Mouse (Mus musculus): ENCODE measurements around the gene Cd47. TPM values are rescaled to one million over a fixed set of nuclear protein-coding genes. Genes with fewer than 3 reads are reported as not detected.
A peak's percentile ranks its signal among the peaks of the same experiment; 100 is the strongest.

Cd47 gene
- polyA plus RNA-seq, 1 experiment from 2014 or later = 95.1 TPM

DNA sequence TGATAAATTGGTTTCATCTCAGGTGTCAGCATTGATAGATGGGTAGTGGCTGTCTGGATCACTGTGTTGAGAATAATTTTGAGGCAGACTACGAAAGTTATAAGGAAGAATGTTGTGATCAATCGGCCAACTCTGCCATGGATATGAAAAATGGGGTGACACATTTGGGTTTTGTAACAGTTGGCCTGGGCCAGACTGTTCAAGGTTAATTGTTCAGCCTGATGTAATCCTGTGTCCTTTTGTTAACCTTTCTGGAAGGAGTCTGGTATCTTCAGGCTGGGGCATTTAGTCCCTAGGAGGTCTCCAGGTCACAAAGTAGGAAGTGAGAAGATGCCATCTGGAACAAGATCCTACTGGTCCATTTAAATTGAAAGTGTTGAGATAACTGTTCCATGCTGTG lies 4.1 kb upstream of the Cd47 start:
- Histone ChIP-seq H3K4me2 (replicated peaks) (no peak overlapping the region), H3K4me3 (no peak overlapping the region), H3K27ac (no peak overlapping the region), H3K4me1 (peaks cover 9% of the 10 kb centered on the region; the same call in 1 of the 2 replicates), H3K9ac (no peak overlapping the region), H3K27me3 (no peaks in the 10 kb centered on the region), H3K9me3 (replicated peaks) (no peaks in the 10 kb centered on the region), H3K36me3 (no peaks in the 10 kb centered on the region)
- ATAC-seq (ENCODE audit: low FRiP score) = no peak
- 80% methylated on average over 2 of the region's 2 CpGs for WGBS

DNA sequence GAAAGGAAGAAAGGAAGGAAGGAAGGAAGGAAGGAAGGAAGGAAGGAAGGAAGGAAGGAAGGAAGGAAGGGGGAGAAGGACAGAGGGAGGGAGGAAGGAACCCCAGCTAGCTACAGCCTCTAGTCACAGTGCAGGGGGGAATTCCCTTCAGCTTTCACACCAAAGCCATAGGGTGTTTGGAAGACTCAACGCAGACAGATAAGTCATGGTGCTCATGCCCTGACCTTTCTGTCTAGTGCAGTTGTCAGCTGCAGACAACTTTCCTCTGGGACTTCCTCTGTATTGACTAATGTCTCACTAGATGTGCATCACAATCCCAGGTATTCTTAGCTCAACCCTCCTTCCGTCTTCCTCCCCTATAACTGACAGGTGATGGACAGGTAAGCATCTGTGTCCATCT lies 3.4 kb upstream of the Cd47 start:
- no peaks in the 10 kb centered on the region for H3K36me3 ChIP-seq
- peaks cover 11% of the 10 kb centered on the region; the same call in 1 of the 2 replicates for H3K4me1 ChIP-seq
- no peak for ATAC-seq (ENCODE audit: low FRiP score)
- H3K4me2 ChIP-seq (replicated peaks) = no peak overlapping the region
- no peak overlapping the region for H3K4me3 ChIP-seq
- H3K27ac ChIP-seq = no peak overlapping the region
- WGBS = 87% methylated on average over 2 of the region's 2 CpGs
- no peaks in the 10 kb centered on the region for H3K27me3 ChIP-seq
- no peak overlapping the region for H3K9ac ChIP-seq
- H3K9me3 ChIP-seq (replicated peaks) = no peaks in the 10 kb centered on the region

DNA sequence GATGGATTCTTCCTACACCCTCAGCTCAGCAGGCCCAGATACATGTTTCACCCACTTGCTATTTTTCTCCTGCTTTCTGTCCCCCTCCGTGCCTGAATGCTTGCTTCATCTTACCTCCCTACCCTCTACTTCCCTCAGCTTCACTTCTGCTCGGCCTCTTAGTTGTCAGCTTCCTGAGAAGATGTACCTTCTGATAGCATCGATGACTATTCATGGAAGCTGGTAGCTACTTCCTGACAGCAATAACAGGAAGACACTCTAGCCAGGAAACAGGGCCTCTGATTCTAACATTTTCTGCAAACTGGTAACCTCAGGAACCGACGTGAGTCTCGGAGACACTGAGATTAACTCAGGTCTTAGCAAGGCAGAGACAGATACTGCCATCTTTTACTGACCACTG lies 1.5 kb upstream of the Cd47 start:
- Histone ChIP-seq H3K4me1 (peaks cover 16% of the 10 kb centered on the region), H3K9ac (no peak overlapping the region), H3K36me3 (no peaks in the 10 kb centered on the region), H3K4me3 (no peak overlapping the region), H3K4me2 (replicated peaks) (no peak overlapping the region), H3K9me3 (replicated peaks) (no peaks in the 10 kb centered on the region), H3K27ac (no peak overlapping the region), H3K27me3 (no peaks in the 10 kb centered on the region)
- no peak for ATAC-seq (ENCODE audit: low FRiP score)
- 89% methylated on average over 6 of the region's 6 CpGs for WGBS

DNA sequence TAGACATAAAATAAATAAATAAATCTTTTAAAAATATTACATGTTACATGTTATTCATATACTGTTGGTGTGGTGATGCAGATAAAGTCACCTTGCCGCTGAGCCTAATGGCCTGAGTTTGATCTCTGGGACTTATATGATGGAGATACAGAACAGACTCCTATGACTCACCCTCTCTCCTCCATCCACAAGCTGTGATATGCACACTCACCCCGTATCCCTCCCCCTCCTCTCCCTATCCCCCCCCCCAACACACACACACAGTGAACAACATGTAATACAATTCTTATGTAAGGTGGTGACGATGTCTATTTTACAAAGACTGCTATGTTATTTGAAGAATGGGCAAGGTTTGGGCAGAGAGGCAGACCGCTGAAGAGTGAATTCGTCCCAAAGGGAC lies 663 bp downstream of the Cd47 start:
- Histone ChIP-seq H3K4me1 (peaks cover 24% of the 10 kb centered on the region), H3K36me3 (no peaks in the 10 kb centered on the region), H3K9me3 (replicated peaks) (no peaks in the 10 kb centered on the region), H3K4me3 (no peak overlapping the region), H3K27me3 (no peaks in the 10 kb centered on the region), H3K27ac (no peak overlapping the region), H3K4me2 (replicated peaks) (no peak overlapping the region), H3K9ac (no peak overlapping the region)
- ATAC-seq (ENCODE audit: low FRiP score) = no peak
- 82% methylated on average over 5 of the region's 5 CpGs for WGBS

DNA sequence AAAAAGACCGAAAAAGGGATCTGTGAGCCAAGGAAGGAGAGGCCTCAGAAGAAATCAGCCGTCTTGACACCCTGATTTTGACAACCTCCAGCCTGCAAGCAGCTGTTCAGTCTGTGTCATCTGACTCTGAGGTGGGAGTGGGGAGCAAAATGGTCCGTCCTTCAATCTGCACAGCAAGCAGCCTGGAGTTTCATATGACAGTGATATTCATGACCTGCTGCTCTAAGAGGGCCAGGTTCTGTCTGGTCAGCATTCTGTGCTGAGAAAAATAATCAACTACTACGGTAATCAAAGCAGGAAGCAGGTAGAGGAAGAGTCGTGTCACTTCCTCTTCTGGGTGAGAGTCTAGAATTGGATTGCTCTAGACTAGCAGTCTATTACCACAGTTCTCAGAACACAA lies 1.1 kb downstream of the Cd47 start:
- no peak overlapping the region for H3K9ac ChIP-seq
- WGBS = 59% methylated on average over 5 of the region's 5 CpGs
- no peaks in the 10 kb centered on the region for H3K36me3 ChIP-seq
- no peak overlapping the region for H3K27ac ChIP-seq
- no peak overlapping the region for H3K4me3 ChIP-seq
- H3K4me2 ChIP-seq (replicated peaks) = no peak overlapping the region
- ATAC-seq (ENCODE audit: low FRiP score) = no peak
- peaks cover 24% of the 10 kb centered on the region for H3K4me1 ChIP-seq
- no peaks in the 10 kb centered on the region for H3K9me3 ChIP-seq (replicated peaks)
- H3K27me3 ChIP-seq = no peaks in the 10 kb centered on the region

DNA sequence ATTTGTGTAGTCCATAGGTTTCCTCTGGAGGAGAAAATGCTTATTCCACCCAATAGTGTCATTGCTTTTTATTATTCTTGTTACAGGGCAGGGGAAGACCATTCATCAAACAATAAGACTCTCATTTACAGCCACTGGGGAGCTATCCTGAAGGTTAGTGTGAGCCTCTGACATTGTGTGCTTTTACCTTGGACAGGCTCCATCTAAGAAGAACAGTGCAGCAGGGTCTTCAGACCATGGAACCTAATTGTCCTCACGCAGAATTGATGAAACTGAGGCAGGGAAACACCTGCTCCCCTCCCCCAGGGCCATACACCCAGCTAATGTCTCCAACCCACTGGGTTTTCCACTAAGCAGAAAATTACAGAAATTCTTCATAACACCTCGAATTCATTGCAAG lies 2.7 kb downstream of the Cd47 start:
- no peak overlapping the region for H3K27ac ChIP-seq
- H3K27me3 ChIP-seq = no peaks in the 10 kb centered on the region
- H3K4me3 ChIP-seq = no peak overlapping the region
- H3K9me3 ChIP-seq (replicated peaks) = no peaks in the 10 kb centered on the region
- 37% methylated on average over 2 of the region's 2 CpGs for WGBS
- peak; percentile 69 for ATAC-seq (ENCODE audit: low FRiP score)
- peaks cover 24% of the 10 kb centered on the region for H3K4me1 ChIP-seq
- H3K4me2 ChIP-seq (replicated peaks) = no peak overlapping the region
- H3K9ac ChIP-seq = no peak overlapping the region
- H3K36me3 ChIP-seq = no peaks in the 10 kb centered on the region

DNA sequence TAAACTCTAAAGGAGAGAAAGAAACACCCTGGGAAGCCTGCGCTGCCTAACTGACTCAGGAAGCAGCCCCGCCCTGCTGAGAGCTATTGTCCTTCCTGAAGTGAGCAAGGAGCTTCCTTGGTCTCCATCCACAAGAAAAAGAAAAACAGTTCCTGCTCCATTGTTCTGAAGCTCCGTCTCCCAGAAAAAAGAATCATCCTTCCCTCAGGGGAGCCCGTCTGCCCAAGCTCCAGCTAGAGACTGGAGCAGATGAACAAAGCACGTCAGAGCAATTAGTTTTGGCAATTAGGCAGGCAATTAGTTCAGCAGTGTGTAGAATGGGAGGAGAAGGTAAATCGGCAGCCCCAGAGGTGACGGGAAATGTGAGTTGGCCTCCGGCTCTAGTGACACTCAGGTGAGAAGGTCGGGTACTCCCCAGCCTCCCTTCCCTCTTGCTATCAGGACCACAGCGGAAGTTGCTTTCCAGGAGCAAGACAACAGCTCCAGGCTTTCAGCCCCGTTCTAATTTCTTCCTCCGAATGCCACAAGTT lies 3.7 kb downstream of the Cd47 start:
- H3K4me1 ChIP-seq = peaks cover 24% of the 10 kb centered on the region
- peak; percentile 71 for ATAC-seq (ENCODE audit: low FRiP score)
- H3K4me2 ChIP-seq (replicated peaks) = peak overlapping the region; percentile 55
- no peak overlapping the region for H3K9ac ChIP-seq
- H3K36me3 ChIP-seq = no peaks in the 10 kb centered on the region
- no peaks in the 10 kb centered on the region for H3K27me3 ChIP-seq
- H3K4me3 ChIP-seq = peak overlapping the region; percentile 17
- H3K27ac ChIP-seq = peak overlapping the region; percentile 19; the same call in 1 of the 2 replicates
- 1% methylated on average over 12 of the region's 12 CpGs for WGBS
- no peaks in the 10 kb centered on the region for H3K9me3 ChIP-seq (replicated peaks)

DNA sequence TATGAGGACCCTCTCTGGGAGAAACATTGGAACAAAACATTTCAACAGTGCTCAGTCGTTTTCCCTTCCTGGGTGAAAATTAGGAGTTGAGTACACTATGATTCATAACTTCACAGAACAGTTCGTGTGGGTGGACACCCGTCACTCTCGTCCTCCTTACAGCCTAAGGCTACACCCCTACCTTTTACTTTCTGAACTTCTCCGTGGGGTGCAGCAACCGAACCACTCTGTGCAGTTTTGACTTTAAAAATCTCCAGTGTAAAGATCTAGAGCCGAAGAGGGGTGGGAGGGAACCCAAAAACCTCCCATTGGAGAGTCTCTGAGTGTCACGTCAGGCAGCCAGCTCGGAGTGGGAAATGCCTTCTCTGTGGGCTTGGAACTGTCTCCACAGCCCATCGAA lies 6.6 kb downstream of the Cd47 start:
- Histone ChIP-seq H3K9me3 (replicated peaks) (no peaks in the 10 kb centered on the region), H3K27ac (no peak overlapping the region), H3K36me3 (no peaks in the 10 kb centered on the region), H3K27me3 (no peaks in the 10 kb centered on the region), H3K4me1 (peaks cover 13% of the 10 kb centered on the region), H3K4me2 (replicated peaks) (no peak overlapping the region), H3K9ac (no peak overlapping the region), H3K4me3 (no peak overlapping the region)
- 85% methylated on average over 10 of the region's 10 CpGs for WGBS
- no peak for ATAC-seq (ENCODE audit: low FRiP score)

DNA sequence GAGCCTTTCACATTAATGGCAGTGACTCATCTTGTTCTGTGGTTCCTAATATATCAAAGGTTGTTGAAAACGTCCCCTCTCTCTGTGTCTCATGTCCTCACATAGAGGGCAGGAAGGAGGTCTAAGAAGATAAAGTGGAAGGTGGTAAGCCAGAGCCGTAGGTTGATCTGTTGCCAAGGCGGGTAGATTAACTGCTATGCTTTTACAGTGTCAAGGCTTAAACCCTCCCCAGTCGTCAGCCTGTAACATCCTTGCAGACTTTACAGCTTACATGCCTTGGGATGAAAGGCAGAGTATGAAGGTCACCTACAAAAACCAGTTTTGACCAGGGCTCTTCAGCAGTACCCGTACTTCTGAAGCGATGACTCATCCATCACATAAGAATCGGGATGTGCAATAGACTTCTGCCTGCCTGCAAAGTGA lies 7.1 kb downstream of the Cd47 start:
- no peak overlapping the region for H3K27ac ChIP-seq
- H3K9me3 ChIP-seq (replicated peaks) = no peaks in the 10 kb centered on the region
- no peak for ATAC-seq (ENCODE audit: low FRiP score)
- no peak overlapping the region for H3K4me2 ChIP-seq (replicated peaks)
- no peak overlapping the region for H3K9ac ChIP-seq
- peaks cover 12% of the 10 kb centered on the region for H3K4me1 ChIP-seq
- no peaks in the 10 kb centered on the region for H3K36me3 ChIP-seq
- 83% methylated on average over 7 of the region's 7 CpGs for WGBS
- H3K27me3 ChIP-seq = no peaks in the 10 kb centered on the region
- no peak overlapping the region for H3K4me3 ChIP-seq

DNA sequence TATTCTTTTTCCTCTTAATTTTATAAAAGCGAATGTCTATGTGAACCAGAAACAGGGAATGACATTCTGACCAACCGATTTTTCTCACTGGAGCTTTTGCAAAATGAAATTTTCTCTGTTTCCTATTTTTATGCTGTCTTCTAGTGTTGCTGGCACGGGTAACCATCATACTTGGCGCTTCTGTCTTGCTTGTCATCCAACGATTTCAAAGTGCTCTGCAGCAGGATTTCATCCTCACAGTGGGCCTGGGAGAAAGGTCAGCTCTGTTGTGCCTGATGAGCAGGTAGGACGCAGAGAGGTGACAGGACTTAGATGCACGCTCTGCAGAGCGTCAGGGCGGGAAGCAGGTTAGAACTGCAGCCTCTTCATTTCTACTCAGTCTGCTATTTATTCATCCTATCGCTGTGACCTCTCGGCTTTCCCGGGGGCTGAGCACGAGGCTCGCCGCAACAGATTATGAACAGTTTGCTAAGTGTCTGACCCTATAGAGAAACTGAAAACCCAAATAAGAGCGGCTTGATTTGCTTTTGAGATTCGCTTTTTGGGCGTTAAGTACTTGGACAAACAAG lies 7.6 kb downstream of the Cd47 start:
- Histone ChIP-seq H3K27ac (no peak overlapping the region), H3K4me2 (replicated peaks) (no peak overlapping the region), H3K36me3 (no peaks in the 10 kb centered on the region), H3K4me1 (peaks cover 16% of the 10 kb centered on the region), H3K4me3 (no peak overlapping the region), H3K27me3 (no peaks in the 10 kb centered on the region), H3K9me3 (replicated peaks) (no peaks in the 10 kb centered on the region), H3K9ac (no peak overlapping the region)
- no peak for ATAC-seq (ENCODE audit: low FRiP score)
- 84% methylated on average over 18 of the region's 18 CpGs for WGBS

DNA sequence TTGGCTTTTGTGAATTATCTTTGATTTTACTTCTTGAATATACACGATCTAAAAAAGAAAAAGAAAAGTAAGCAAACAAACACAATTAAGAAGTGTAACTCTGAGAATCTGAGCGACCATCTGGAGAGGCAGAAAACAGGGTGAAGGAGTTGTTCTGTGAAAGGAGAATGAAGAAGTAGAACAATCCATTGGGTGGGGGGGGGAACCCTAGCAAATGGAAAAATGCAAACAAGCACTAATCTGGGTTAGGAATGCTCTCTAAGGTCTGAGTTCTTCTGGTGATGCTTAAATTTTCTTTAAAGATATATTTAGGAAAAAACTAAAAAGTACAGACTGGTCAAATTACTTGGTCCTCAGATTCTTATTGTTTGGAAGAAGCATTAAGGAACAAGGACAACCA lies 11.6 kb downstream of the Cd47 start:
- WGBS = 82% methylated on average over 2 of the region's 2 CpGs
- H3K27me3 ChIP-seq = no peaks in the 10 kb centered on the region
- no peak overlapping the region for H3K4me2 ChIP-seq (replicated peaks)
- H3K27ac ChIP-seq = no peak overlapping the region
- no peak for ATAC-seq (ENCODE audit: low FRiP score)
- no peak overlapping the region for H3K9ac ChIP-seq
- no peaks in the 10 kb centered on the region for H3K9me3 ChIP-seq (replicated peaks)
- no peak overlapping the region for H3K4me3 ChIP-seq
- H3K36me3 ChIP-seq = no peaks in the 10 kb centered on the region
- H3K4me1 ChIP-seq = peaks cover 5% of the 10 kb centered on the region; the same call in 1 of the 2 replicates

DNA sequence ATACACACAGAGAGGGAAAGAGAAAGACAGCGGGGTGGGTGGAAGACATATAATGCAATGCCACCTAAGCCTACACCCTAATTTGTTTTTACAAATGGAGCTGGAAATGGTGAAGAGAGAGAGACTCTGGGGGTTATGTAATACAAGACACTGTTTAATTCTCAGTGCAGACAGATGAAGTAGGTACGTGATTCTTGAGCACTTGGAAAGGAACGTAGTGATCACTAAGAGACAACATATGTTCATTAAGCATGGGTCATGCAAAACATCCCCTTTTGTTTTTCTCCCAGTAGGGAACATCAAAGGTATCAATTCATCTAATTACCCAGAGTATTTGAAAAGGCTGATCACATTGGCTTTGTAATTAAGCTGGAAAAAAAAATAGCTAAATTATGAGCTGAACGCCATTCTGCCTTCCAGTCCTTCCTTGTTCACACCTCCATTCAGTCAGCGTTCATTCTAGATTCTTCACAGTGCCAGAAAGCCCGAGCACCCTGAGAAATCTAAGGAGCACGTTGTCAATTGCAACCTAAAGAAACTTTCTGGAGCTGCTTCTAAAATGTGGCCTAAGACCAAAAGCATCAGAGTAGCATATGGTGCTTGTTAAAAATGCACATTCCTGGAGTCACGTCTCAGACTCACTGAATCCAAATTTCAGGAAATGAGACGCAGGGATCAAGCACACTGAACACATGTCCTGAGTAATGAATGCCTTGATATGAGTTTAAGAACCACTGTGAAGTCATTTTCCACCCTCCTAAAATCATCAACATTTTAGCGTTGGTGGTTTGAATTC lies 12.7 kb downstream of the Cd47 start:
- Histone ChIP-seq H3K9me3 (replicated peaks) (no peaks in the 10 kb centered on the region), H3K4me3 (no peak overlapping the region), H3K4me2 (replicated peaks) (no peak overlapping the region), H3K9ac (no peak overlapping the region), H3K36me3 (no peaks in the 10 kb centered on the region), H3K4me1 (peaks cover 5% of the 10 kb centered on the region; the same call in 1 of the 2 replicates), H3K27ac (no peak overlapping the region), H3K27me3 (no peaks in the 10 kb centered on the region)
- 70% methylated on average over 10 of the region's 10 CpGs for WGBS
- ATAC-seq (ENCODE audit: low FRiP score) = no peak

DNA sequence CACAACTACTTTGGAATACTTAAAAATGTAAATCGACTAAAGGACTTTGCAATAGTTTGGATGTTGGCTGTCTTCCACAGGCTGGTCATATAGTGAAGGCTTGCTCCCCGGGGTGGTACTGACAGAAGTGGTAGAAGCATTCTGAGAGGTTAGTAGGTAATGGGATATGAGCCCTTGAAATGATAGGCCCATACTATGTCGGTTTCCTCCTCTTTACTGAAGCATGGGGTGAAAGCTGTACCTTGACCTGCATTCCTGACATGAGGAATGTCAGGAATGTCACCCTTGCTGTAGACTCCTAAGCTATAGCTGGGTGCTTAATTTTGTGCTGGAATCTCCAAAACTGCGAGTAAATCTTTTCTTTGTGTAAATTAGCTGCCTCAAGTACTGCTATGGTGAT lies 14.1 kb downstream of the Cd47 start:
- Histone ChIP-seq H3K27ac (no peak overlapping the region), H3K36me3 (no peaks in the 10 kb centered on the region), H3K9me3 (replicated peaks) (no peaks in the 10 kb centered on the region), H3K9ac (no peak overlapping the region), H3K4me1 (peaks cover 5% of the 10 kb centered on the region; the same call in 1 of the 2 replicates), H3K4me2 (replicated peaks) (no peak overlapping the region), H3K27me3 (no peaks in the 10 kb centered on the region), H3K4me3 (no peak overlapping the region)
- WGBS = 68% methylated on average over 4 of the region's 4 CpGs
- ATAC-seq (ENCODE audit: low FRiP score) = no peak

Measured in hindbrain, embryonic 12.5 days (tissue).